Comparison of ENCODE assay signal across 10 mouse cellular contexts in the genomic region with DNA sequence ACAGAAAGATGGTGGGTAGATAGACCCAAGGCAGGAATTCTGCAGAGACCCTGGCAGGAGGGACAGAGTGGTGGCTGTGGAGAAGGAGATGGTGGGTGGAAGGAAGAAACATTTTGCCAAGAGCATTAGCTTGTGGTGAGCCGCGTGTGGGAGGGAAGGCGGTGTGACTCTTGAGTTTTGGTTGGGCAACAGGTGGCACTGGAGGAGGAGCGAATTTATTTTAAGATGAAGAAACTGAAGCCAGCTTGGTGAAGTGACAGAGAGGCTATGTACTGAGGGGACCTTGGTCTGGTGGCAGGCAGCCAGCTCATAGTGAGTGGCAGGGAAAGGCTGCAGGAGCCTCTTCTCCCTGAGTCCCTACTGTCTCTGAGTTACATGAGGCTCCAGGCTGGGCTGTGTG. TPM values are rescaled to one million over a fixed set of nuclear protein-coding genes. Genes with fewer than 3 reads are reported as not detected.
DNase-seq lines count a peak whose midpoint lies in the region; ATAC-seq and TF ChIP-seq lines count a peak whose summit lies in the region.
"Had no signal": no experiment of that assay in that cellular context is flagged by ENCODE, and none has a peak within 500 bp of the region (broad histone marks: within the 10 kb centered on the region; RNA-seq: fewer than 3 reads in every experiment).

No protein-coding gene starts in this region.

- H3K9ac ChIP-seq in intestine, embryonic 16.5 days (ENCODE audit: low read depth, low read length) = no peak overlapping the region
- H3K9ac ChIP-seq in intestine, postnatal 0 days (ENCODE audit: low read depth, low read length) = no peak overlapping the region
- H3K9ac ChIP-seq: embryonic facial prominence, embryonic 15.5 days; liver, embryonic 13.5 days had no signal

- peak overlapping the region; percentile 16 for H3K4me2 ChIP-seq in myocyte (ENCODE audit: low read depth)
- no peak overlapping the region for H3K4me2 ChIP-seq in intestine, embryonic 16.5 days (ENCODE audit: low read depth, low read length)
- H3K4me2 ChIP-seq in intestine, postnatal 0 days (replicated peaks; ENCODE audit: low read depth) = no peak overlapping the region
- H3K4me2 ChIP-seq: embryonic facial prominence, embryonic 15.5 days; liver, embryonic 13.5 days had no signal

- H3K27me3 ChIP-seq in myocyte (ENCODE audit: control insufficient read depth, insufficient read depth, insufficient read length) = no peaks in the 10 kb centered on the region
- H3K27me3 ChIP-seq in intestine, embryonic 16.5 days (replicated peaks; ENCODE audit: control insufficient read depth, insufficient read depth, low read length) = no peaks in the 10 kb centered on the region
- no peaks in the 10 kb centered on the region for H3K27me3 ChIP-seq in intestine, postnatal 0 days (replicated peaks; ENCODE audit: control insufficient read depth, insufficient read depth, low read length)
- H3K27me3 ChIP-seq: embryonic facial prominence, embryonic 15.5 days had no signal

- no peaks in the 10 kb centered on the region for H3K79me2 ChIP-seq in myocyte (ENCODE audit: control insufficient read depth, insufficient read depth)

- no peaks in the 10 kb centered on the region for H3K9me3 ChIP-seq in intestine, embryonic 16.5 days (ENCODE audit: control insufficient read depth, low read length)
- no peaks in the 10 kb centered on the region for H3K9me3 ChIP-seq in intestine, postnatal 0 days (ENCODE audit: control insufficient read depth)
- H3K9me3 ChIP-seq: embryonic facial prominence, embryonic 15.5 days; liver, embryonic 13.5 days had no signal

- WGBS in intestine, embryonic 16.5 days = 85% methylated on average over 4 of the region's 4 CpGs
- WGBS in intestine, postnatal 0 days = 90% methylated on average over 4 of the region's 4 CpGs

- H3K4me3 ChIP-seq in myocyte = no peak overlapping the region
- H3K4me3 ChIP-seq in intestine, embryonic 16.5 days (ENCODE audit: low read length) = no peak overlapping the region
- no peak overlapping the region for H3K4me3 ChIP-seq in intestine, postnatal 0 days (ENCODE audit: low read depth, low read length)
- H3K4me3 ChIP-seq: embryonic facial prominence, embryonic 15.5 days; liver, embryonic 13.5 days had no signal

- no peak for TF ChIP-seq CTCF in intestine, postnatal 0 days (IDR thresholded peaks at IDR 0.05; ENCODE audit: low read depth)

- TF ChIP-seq POLR2A in myocyte (IDR thresholded peaks at IDR 0.05; ENCODE audit: insufficient read length, low read depth) = no peak

- ATAC-seq in intestine, embryonic 16.5 days = no peak
- ATAC-seq in intestine, postnatal 0 days = no peak

- no peaks in the 10 kb centered on the region; the same call in 1 of the 2 replicates for H3K4me1 ChIP-seq in intestine, embryonic 16.5 days (ENCODE audit: control insufficient read depth, insufficient read depth, low read length)
- H3K4me1 ChIP-seq in intestine, postnatal 0 days (replicated peaks; ENCODE audit: control insufficient read depth, insufficient read depth, low read length) = no peaks in the 10 kb centered on the region

- H3K27ac ChIP-seq in intestine, embryonic 16.5 days (ENCODE audit: low read length) = no peak overlapping the region
- H3K27ac ChIP-seq in intestine, postnatal 0 days (ENCODE audit: low read depth, low read length) = no peak overlapping the region
- H3K27ac ChIP-seq: embryonic facial prominence, embryonic 15.5 days; liver, embryonic 13.5 days had no signal

- DNase-seq in layer of hippocampus, adult 18-20 months (ENCODE audit: low spot score in 2 of 2) = peak; percentile 33 to 64
- DNase-seq in layer of hippocampus, adult 9-10 months (ENCODE audit: low spot score) = no peak
- DNase-seq in frontal cortex, postnatal 36 days (ENCODE audit: low spot score in 2 of 2) = peak; percentile 52 to 76
- DNase-seq in kidney, postnatal 36 days = peak; percentile 31 to 70
- no peak for DNase-seq in retina, postnatal 1 day
- DNase-seq: liver, embryonic 13.5 days had no signal

- no peak overlapping the region for H3ac ChIP-seq in myocyte (ENCODE audit: control insufficient read depth, insufficient read length)

- H3K36me3 ChIP-seq in myocyte (ENCODE audit: control insufficient read depth, insufficient read depth) = no peaks in the 10 kb centered on the region
- H3K36me3 ChIP-seq in intestine, embryonic 16.5 days (ENCODE audit: control insufficient read depth, insufficient read depth, low read length) = no peaks in the 10 kb centered on the region
- no peaks in the 10 kb centered on the region for H3K36me3 ChIP-seq in intestine, postnatal 0 days (ENCODE audit: control insufficient read depth, insufficient read depth)
- H3K36me3 ChIP-seq: embryonic facial prominence, embryonic 15.5 days; liver, embryonic 13.5 days had no signal

TF ChIP-seq in myocyte, 11 proteins besides CTCF, POLR2A, EP300 and RAD21:
- TF ChIP-seq REST (IDR thresholded peaks at IDR 0.05; ENCODE audit: insufficient read depth, insufficient read length) = no peak
- TF ChIP-seq TCF12 (IDR thresholded peaks at IDR 0.05; ENCODE audit: insufficient read depth, poor library complexity, severe bottlenecking) = peak; percentile 37
- TF ChIP-seq TCF3 (IDR thresholded peaks at IDR 0.05; ENCODE audit: insufficient read length, low read depth) = no peak
- TF ChIP-seq CEBPB (IDR thresholded peaks at IDR 0.05; ENCODE audit: insufficient read depth, poor library complexity, severe bottlenecking) = no peak
- no peak for TF ChIP-seq E2F4 (IDR thresholded peaks at IDR 0.05; ENCODE audit: insufficient read depth)
- TF ChIP-seq MYOG (IDR thresholded peaks at IDR 0.05; ENCODE audit: control insufficient read depth in 1 of 3, insufficient read depth in 1 of 3, insufficient read length in 2 of 3, low read depth in 2 of 3) = peak in 2 of 3 experiments; percentile 59 to 85
- no peak for TF ChIP-seq MAX (IDR thresholded peaks at IDR 0.05; ENCODE audit: low read depth)
- TF ChIP-seq POLR2AphosphoS2 (IDR thresholded peaks at IDR 0.05; ENCODE audit: insufficient read length, low read depth) = no peak
- TF ChIP-seq MYOD1 (IDR thresholded peaks at IDR 0.05; ENCODE audit: control insufficient read depth in 1 of 3, insufficient read length in 2 of 3, low read depth in 2 of 3) = peak in 2 of 3 experiments; percentile 85 to 89
- no peak for TF ChIP-seq SRF (IDR thresholded peaks at IDR 0.05; ENCODE audit: control insufficient read depth, insufficient read length, low read depth)

RNA-seq across cellular contexts. Expression of a gene that starts 11.1 kb away (rescaled TPM):
- total RNA-seq in layer of hippocampus, adult 18-20 months (2021) = under 1 TPM; 0.12 to 0.15 TPM
- not detected for polyA plus RNA-seq in myocyte (2012; fragmentation: generic; extraction: Trizol)
- 2.1 and 2.8 TPM in 2 replicates for polyA plus RNA-seq in intestine, embryonic 16.5 days (2015; fragmentation: Nextera tagmentation; extraction: Ambion mirVana)
- polyA plus RNA-seq in intestine, postnatal 0 days (2015; fragmentation: Nextera tagmentation; extraction: Ambion mirVana) = 0.03 and 0.67 TPM in 2 replicates
- polyA plus RNA-seq: liver, embryonic 13.5 days had no signal

RNA-seq across cellular contexts. Expression of a gene that starts 42.3 kb away (rescaled TPM):
- total RNA-seq in layer of hippocampus, adult 18-20 months (2021) = 1 to 10 TPM; 1.8 to 2.1 TPM
- polyA plus RNA-seq in myocyte (2012; fragmentation: generic; extraction: Trizol) = 0.01 TPM
- polyA plus RNA-seq in intestine, embryonic 16.5 days (2015; fragmentation: Nextera tagmentation; extraction: Ambion mirVana) = 8.0 and 10.2 TPM in 2 replicates
- polyA plus RNA-seq in intestine, postnatal 0 days (2015; fragmentation: Nextera tagmentation; extraction: Ambion mirVana) = 17.3 and 19.8 TPM in 2 replicates

Comparison
In these comparisons a context has a peak if more than half of its experiments do, and no peak if none do; other contexts are left out.
1. DNase-seq: peak in layer of hippocampus, adult 18-20 months (2 of 2), frontal cortex, postnatal 36 days (2 of 2) and kidney, postnatal 36 days (2 of 2); none in layer of hippocampus, adult 9-10 months (single experiment) and retina, postnatal 1 day (single experiment).